Mouse (Mus musculus): ENCODE data around the gene 6720489N17Rik. TPM values are rescaled to one million over a fixed set of nuclear protein-coding genes. Genes with fewer than 3 reads are reported as not detected.
"Not testable (repeated sequence)": the region's sequence is repeated elsewhere in the genome, so short reads cannot be mapped to it uniquely, and the experiment has no call there.

6720489N17Rik gene
- polyA plus RNA-seq (2011; ENCODE audit: insufficient read depth, insufficient read length, low read depth, missing spikeins), result 7.2 and 8.5 TPM in 2 replicates

- Histone ChIP-seq H3K9ac (ENCODE audit: low read depth, poor library complexity, severe bottlenecking) (peak within 1 kb of the TSS; percentile 72), H3K4me3 (ENCODE audit: low read depth, low read length) (peak within 1 kb of the TSS; percentile 98)
- not testable (repeated sequence) for H3K36me3 ChIP-seq (ENCODE audit: control insufficient read depth, insufficient read depth, low read length, poor library complexity, severe bottlenecking); H3K27me3 ChIP-seq (ENCODE audit: control insufficient read depth, insufficient read depth, low read length, poor library complexity, severe bottlenecking); H3K9me3 ChIP-seq (replicated peaks; ENCODE audit: control insufficient read depth, insufficient read depth, low read length, poor library complexity, severe bottlenecking); H3K4me1 ChIP-seq (ENCODE audit: control insufficient read depth, insufficient read depth, low read length); H3K27ac ChIP-seq (ENCODE audit: insufficient read depth, low read length)
- peak; percentile 50 for TF ChIP-seq POLR2A (IDR thresholded peaks at IDR 0.05; ENCODE audit: insufficient read depth, low read length)
These were observed at the start of gene 6720489N17Rik for GRCm38 (mm10) chr13:62623577-62624276. Gene 6720489N17Rik (minus strand): TSS chr13:62624182.

GRCm38 (mm10) chr13:62653369-62653743, 29.4 kb upstream of the 6720489N17Rik start:
- no peaks in the 10 kb centered on the region for H3K27me3 ChIP-seq (ENCODE audit: control insufficient read depth, insufficient read depth, low read length, poor library complexity, severe bottlenecking)
- H3K27ac ChIP-seq (ENCODE audit: insufficient read depth, low read length), result no peak overlapping the region
- H3K4me3 ChIP-seq (ENCODE audit: low read depth, low read length), result peak overlapping the region; percentile 73
- H3K9ac ChIP-seq (ENCODE audit: low read depth, poor library complexity, severe bottlenecking), result peak overlapping the region; percentile 15; the same call in 1 of the 2 replicates
- H3K36me3 ChIP-seq (ENCODE audit: control insufficient read depth, insufficient read depth, low read length, poor library complexity, severe bottlenecking), result no peaks in the 10 kb centered on the region
- H3K9me3 ChIP-seq (replicated peaks; ENCODE audit: control insufficient read depth, insufficient read depth, low read length, poor library complexity, severe bottlenecking), result no peaks in the 10 kb centered on the region
- no peak for TF ChIP-seq POLR2A (IDR thresholded peaks at IDR 0.05; ENCODE audit: insufficient read depth, low read length)
- no peak for TF ChIP-seq CTCF (IDR thresholded peaks at IDR 0.05; ENCODE audit: low read depth, low read length)
- TF ChIP-seq EP300 (IDR thresholded peaks at IDR 0.05; ENCODE audit: insufficient read depth, low read depth, low read length), result no peak
- no peaks in the 10 kb centered on the region for H3K4me1 ChIP-seq (ENCODE audit: control insufficient read depth, insufficient read depth, low read length)

- not testable (repeated sequence) for H3K27ac ChIP-seq (ENCODE audit: insufficient read depth, low read length); H3K36me3 ChIP-seq (ENCODE audit: control insufficient read depth, insufficient read depth, low read length, poor library complexity, severe bottlenecking); H3K27me3 ChIP-seq (ENCODE audit: control insufficient read depth, insufficient read depth, low read length, poor library complexity, severe bottlenecking); H3K9me3 ChIP-seq (replicated peaks; ENCODE audit: control insufficient read depth, insufficient read depth, low read length, poor library complexity, severe bottlenecking); H3K4me1 ChIP-seq (ENCODE audit: control insufficient read depth, insufficient read depth, low read length)
- peak overlapping the region; percentile 15; the same call in 1 of the 2 replicates for H3K9ac ChIP-seq (ENCODE audit: low read depth, poor library complexity, severe bottlenecking)
- H3K4me3 ChIP-seq (ENCODE audit: low read depth, low read length), result peak overlapping the region; percentile 73
These were observed 28.8 kb upstream of the 6720489N17Rik start for GRCm38 (mm10) chr13:62652681-62653368.

- H3K27me3 ChIP-seq (ENCODE audit: control insufficient read depth, insufficient read depth, low read length, poor library complexity, severe bottlenecking); H3K9me3 ChIP-seq (replicated peaks; ENCODE audit: control insufficient read depth, insufficient read depth, low read length, poor library complexity, severe bottlenecking); H3K4me1 ChIP-seq (ENCODE audit: control insufficient read depth, insufficient read depth, low read length); H3K27ac ChIP-seq (ENCODE audit: insufficient read depth, low read length); H3K4me3 ChIP-seq (ENCODE audit: low read depth, low read length); H3K9ac ChIP-seq (ENCODE audit: low read depth, poor library complexity, severe bottlenecking); H3K36me3 ChIP-seq (ENCODE audit: control insufficient read depth, insufficient read depth, low read length, poor library complexity, severe bottlenecking): not testable (repeated sequence)
- peak; percentile 24 for TF ChIP-seq CTCF (IDR thresholded peaks at IDR 0.05; ENCODE audit: low read depth, low read length)
These were observed 3.1 kb upstream of the 6720489N17Rik start for GRCm38 (mm10) chr13:62627071-62627470.

- Histone ChIP-seq H3K4me3 (ENCODE audit: low read depth, low read length) (peak overlapping the region; percentile 98), H3K9ac (ENCODE audit: low read depth, poor library complexity, severe bottlenecking) (peak overlapping the region; percentile 72; the same call in 1 of the 2 replicates)
- not testable (repeated sequence) for H3K27ac ChIP-seq (ENCODE audit: insufficient read depth, low read length)
These were observed 289 bp upstream of the 6720489N17Rik start for GRCm38 (mm10) chr13:62624277-62624665.

DNA sequence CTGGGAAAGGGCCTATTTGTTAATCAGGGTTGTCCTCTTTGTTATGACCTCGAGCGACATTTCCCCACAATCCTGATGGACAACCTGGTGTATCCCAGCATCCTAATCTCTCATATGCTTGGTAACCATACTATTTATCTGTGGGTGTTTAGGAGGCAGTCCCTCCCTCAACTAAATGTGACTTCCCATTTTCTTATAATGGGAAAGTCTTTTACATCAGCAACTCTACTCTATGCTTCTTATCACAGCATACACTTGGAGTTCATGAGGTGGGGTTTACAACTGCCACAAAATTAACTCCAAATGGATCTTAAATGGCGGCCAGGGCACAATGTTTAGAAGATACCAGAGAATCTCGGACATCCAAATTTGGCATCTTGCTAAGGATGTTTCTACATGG, 6.5 kb downstream of the 6720489N17Rik start:
- H3K9me3 ChIP-seq (replicated peaks; ENCODE audit: control insufficient read depth, insufficient read depth, low read length, poor library complexity, severe bottlenecking); H3K27me3 ChIP-seq (ENCODE audit: control insufficient read depth, insufficient read depth, low read length, poor library complexity, severe bottlenecking); H3K4me3 ChIP-seq (ENCODE audit: low read depth, low read length); H3K9ac ChIP-seq (ENCODE audit: low read depth, poor library complexity, severe bottlenecking); H3K4me1 ChIP-seq (ENCODE audit: control insufficient read depth, insufficient read depth, low read length); H3K36me3 ChIP-seq (ENCODE audit: control insufficient read depth, insufficient read depth, low read length, poor library complexity, severe bottlenecking); H3K27ac ChIP-seq (ENCODE audit: insufficient read depth, low read length): not testable (repeated sequence)

More at GRCm38 (mm10) chr13:62624277-62624665, 289 bp upstream of the 6720489N17Rik start:
- not testable (repeated sequence) for H3K27me3 ChIP-seq (ENCODE audit: control insufficient read depth, insufficient read depth, low read length, poor library complexity, severe bottlenecking); H3K9me3 ChIP-seq (replicated peaks; ENCODE audit: control insufficient read depth, insufficient read depth, low read length, poor library complexity, severe bottlenecking); H3K4me1 ChIP-seq (ENCODE audit: control insufficient read depth, insufficient read depth, low read length); H3K36me3 ChIP-seq (ENCODE audit: control insufficient read depth, insufficient read depth, low read length, poor library complexity, severe bottlenecking)

- H3K36me3 ChIP-seq (ENCODE audit: control insufficient read depth, insufficient read depth, low read length, poor library complexity, severe bottlenecking); H3K27ac ChIP-seq (ENCODE audit: insufficient read depth, low read length); H3K9me3 ChIP-seq (replicated peaks; ENCODE audit: control insufficient read depth, insufficient read depth, low read length, poor library complexity, severe bottlenecking); H3K9ac ChIP-seq (ENCODE audit: low read depth, poor library complexity, severe bottlenecking); H3K27me3 ChIP-seq (ENCODE audit: control insufficient read depth, insufficient read depth, low read length, poor library complexity, severe bottlenecking); H3K4me1 ChIP-seq (ENCODE audit: control insufficient read depth, insufficient read depth, low read length): not testable (repeated sequence)
- peak within 1 kb of the TSS; percentile 48 for H3K4me3 ChIP-seq (ENCODE audit: low read depth, low read length)
These were observed 52.9 kb downstream of the 6720489N17Rik start, which contains the start of gene Zfp934 for GRCm38 (mm10) chr13:62571099-62571498. Gene Zfp934 (minus strand): TSS chr13:62571199.

DNA sequence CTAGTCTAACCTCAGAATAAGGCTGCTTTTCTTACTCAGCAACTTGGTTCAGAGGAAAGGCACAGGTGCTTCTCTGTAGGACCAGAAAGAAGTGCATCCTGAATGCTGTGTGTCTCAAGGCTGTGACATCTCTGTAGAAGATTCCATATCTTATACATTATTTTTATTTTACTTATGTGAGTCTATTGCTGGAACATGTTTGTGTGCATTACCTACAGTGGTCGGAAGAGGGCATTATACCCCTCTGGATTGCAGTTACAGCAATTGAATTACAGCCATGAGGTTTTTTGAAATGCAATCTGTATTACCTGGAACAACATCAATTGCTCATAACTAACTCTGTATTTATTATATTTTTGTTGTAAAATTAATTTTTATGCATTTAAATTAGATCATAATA, 62.3 kb downstream of the 6720489N17Rik start:
- not testable (repeated sequence) for H3K4me3 ChIP-seq (ENCODE audit: low read depth, low read length); H3K9ac ChIP-seq (ENCODE audit: low read depth, poor library complexity, severe bottlenecking); H3K9me3 ChIP-seq (replicated peaks; ENCODE audit: control insufficient read depth, insufficient read depth, low read length, poor library complexity, severe bottlenecking); H3K4me1 ChIP-seq (ENCODE audit: control insufficient read depth, insufficient read depth, low read length); H3K36me3 ChIP-seq (ENCODE audit: control insufficient read depth, insufficient read depth, low read length, poor library complexity, severe bottlenecking); H3K27ac ChIP-seq (ENCODE audit: insufficient read depth, low read length); H3K27me3 ChIP-seq (ENCODE audit: control insufficient read depth, insufficient read depth, low read length, poor library complexity, severe bottlenecking)

All from ES-Bruce4 (cell line).